Mouse (Mus musculus) right cerebral cortex, postnatal 36 days (tissue): ENCODE measurements at regions not wholly inside any gene's neighbourhood (a gene's known extent, or its start where the extent isn't known, plus 50 kb on each side); places are given as distances from the start of the nearest gene placed in this dataset.

Experiments
- DNase-seq, 2 experiments: peaks; one replicate each; pipeline ENCODE4 v3.0.0; 2022; ENCODE audit warnings: low spot score in 2 of 2, mixed read lengths in 1 of 2

GRCm38 (mm10) chr14:123219590-123219989, 235.8 kb upstream of the Tmtc4 start:
- DNase-seq, result no peak

- DNase-seq, result no peak
These were observed 226.4 kb upstream of the Tmtc4 start for GRCm38 (mm10) chr14:123210241-123210640.

GRCm38 (mm10) chr14:123202848-123203247, 219.0 kb upstream of the Tmtc4 start:
- DNase-seq, result no peak

GRCm38 (mm10) chr14:123202313-123202712, 218.5 kb upstream of the Tmtc4 start:
- no peak for DNase-seq

DNA sequence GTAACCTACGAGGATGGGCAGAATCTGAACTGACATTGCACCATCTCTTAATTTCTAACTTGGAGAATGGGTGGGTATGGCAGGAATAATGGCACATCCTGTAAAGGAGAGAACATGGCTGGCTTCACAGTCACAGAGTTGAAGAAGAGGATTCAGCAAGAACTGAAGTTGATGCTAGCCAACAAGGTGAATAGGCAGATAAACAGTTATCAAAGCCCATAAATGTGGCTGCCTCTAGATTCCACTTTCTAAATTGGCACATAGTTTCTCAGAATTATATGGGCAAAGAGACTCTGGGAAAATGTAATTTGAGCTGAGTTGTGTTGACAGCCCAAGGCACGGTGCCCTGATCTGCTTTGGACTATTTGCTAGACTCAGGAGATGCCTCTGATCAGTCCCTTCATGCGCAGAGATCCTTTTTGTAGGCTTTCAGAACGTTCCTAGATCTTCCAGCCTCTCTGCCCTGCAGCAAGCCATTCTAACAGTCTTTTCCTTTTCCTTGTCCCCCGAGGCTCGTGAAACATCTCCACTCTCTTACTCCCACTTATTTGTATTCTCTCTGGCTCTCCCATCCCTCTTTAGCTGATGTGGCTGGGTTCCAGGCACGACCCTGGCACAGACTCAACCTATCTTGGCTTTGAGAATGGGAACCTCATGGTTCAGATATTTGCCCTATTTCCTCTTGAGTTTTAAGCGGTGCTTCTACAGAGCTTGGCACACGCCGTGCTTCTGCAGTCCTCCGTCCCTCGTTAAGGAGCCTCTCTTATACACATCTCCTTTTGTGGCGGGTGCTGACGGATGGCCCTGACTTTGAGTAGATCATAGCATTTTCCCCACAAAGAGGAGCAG, 217.8 kb upstream of the Tmtc4 start:
- peak; percentile 29 to 32 for DNase-seq

- DNase-seq, result no peak
These were observed 215.3 kb upstream of the Tmtc4 start for GRCm38 (mm10) chr14:123199111-123199510.

- DNase-seq, result no peak
These were observed 208.7 kb upstream of the Tmtc4 start for GRCm38 (mm10) chr14:123192574-123192973.

- DNase-seq, result no peak
These were observed 206.9 kb upstream of the Tmtc4 start for GRCm38 (mm10) chr14:123190729-123191128.

DNA sequence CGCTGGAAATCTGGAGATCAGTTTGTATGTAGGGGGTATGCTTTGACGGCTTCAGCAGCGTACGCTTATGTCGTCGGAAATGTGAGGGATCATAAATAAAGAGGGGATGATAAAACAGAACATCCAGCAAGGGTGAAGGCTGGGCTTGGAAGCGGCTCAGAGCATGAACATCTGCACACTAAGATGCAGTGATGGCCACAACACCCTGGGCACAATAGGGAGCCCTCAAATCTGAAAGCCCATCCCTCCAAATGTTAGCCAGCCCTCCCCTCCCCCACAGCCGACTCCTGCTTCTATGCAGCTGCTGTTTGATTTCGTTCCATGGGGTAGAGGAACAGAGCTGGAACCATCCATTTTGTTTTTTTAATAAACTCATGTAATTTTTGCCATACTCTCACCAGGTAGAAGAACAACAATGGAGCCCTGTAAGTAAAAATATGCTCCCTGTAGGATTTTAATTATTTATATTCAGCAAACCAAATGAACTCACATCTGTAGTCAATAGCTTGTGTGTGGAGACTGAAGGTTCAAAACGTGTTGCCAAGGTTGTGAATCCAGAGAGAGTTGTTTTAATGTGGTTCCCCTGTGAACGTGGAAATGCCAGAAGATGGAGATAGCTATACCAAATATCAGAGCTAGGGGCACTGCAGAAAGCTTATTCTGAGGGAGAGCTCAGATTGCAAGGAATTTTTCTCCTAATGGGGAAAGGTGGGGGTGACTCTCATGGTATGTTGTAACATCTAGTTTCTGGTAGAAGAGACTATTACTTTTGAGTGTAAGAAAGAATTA, 203.6 kb upstream of the Tmtc4 start:
- no peak for DNase-seq

- DNase-seq, result no peak
These were observed 189.3 kb upstream of the Tmtc4 start for GRCm38 (mm10) chr14:123173183-123173582.

- no peak for DNase-seq
These were observed 188.0 kb upstream of the Tmtc4 start for GRCm38 (mm10) chr14:123171865-123172264.

DNA sequence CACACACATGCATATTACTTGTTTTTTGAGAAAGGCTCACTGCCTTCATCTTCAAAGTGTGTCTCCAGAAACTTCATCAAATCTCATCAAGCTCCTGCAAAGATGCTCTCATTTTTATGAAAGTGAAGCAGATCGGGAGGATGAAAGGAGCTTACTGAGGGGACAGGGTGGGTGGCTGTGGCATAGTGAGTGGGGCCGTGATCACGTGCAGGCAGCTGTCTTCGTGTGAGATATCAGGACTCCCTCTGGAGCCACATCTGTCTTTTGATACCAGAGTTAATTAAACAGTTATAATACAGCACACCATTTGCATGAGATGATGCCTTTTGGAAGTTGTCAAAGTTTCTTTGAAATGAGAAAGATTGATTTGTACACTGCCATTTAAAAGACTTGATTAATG, 180.0 kb upstream of the Tmtc4 start:
- DNase-seq, result no peak

GRCm38 (mm10) chr14:123143489-123144046, 159.7 kb upstream of the Tmtc4 start:
- peak; percentile 29 to 33 for DNase-seq

DNA sequence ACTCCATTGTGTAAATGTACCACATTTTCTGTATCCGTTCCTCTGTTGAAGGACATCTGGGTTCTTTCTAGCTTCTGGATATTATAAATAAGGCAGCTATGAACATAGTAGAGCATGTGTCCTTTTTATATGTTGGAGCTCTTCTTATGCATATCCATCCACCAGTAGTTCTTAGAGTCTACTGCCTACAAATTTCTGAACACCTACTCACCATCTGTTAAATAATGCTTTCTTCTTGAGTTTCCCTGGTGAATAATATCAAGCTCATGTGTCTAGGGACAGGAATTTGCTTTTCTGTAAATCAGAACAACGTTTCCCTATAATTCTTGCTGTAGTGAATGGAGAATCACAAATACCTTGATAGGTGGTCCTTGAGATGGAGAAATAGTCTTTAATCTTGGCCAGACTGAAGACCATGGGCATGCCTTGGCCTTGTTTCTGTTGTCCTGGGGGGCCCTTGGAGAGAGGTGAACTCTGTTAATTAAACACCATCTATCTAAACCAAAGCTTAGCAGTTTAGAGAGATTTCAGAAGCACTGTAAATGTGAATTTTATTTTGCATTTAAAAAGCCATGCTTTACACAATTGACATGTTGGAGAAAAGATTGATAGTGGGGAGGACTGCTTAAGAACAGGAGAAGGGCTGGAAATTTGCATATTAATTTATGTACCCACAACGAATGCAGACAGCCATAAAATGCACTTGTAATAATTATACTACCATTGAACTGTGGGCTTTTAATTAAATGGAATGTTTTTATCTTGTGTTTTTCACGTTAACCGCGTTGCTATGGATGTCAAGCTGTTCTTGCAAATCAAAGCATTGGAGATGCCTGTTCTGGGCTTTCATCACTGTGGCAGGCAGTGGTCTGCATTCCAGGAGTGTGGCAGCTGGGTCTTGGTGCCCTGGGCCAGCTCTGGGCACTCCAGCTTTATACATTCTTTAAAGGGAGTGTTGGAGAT, 155.2 kb upstream of the Tmtc4 start:
- no peak for DNase-seq

- no peak for DNase-seq
These were observed 150.1 kb upstream of the Tmtc4 start for GRCm38 (mm10) chr14:123133979-123134378.

GRCm38 (mm10) chr14:123120361-123120760, 136.5 kb upstream of the Tmtc4 start:
- DNase-seq, result no peak

GRCm38 (mm10) chr14:123116337-123116736, 132.5 kb upstream of the Tmtc4 start:
- no peak for DNase-seq

GRCm38 (mm10) chr14:123110533-123110932, 126.7 kb upstream of the Tmtc4 start:
- no peak for DNase-seq

- no peak for DNase-seq
These were observed 116.5 kb upstream of the Tmtc4 start for GRCm38 (mm10) chr14:123100371-123100770.

- DNase-seq, result no peak
These were observed 112.3 kb upstream of the Tmtc4 start for GRCm38 (mm10) chr14:123096086-123096485.

- DNase-seq, result no peak
These were observed 98.2 kb upstream of the Tmtc4 start for GRCm38 (mm10) chr14:123082065-123082464.
